Mouse (Mus musculus): ENCODE measurements around the gene Eya4. TPM values are rescaled to one million over a fixed set of nuclear protein-coding genes. Genes with fewer than 3 reads are reported as not detected.
A peak's percentile ranks its signal among the peaks of the same experiment; 100 is the strongest.

Eya4 gene
- polyA plus RNA-seq, 1 experiment from 2014 or later: 1.7 TPM

GRCm38 (mm10) chr10:23252180-23252579, 98.4 kb downstream of the Eya4 start:
- Histone ChIP-seq H3K4me1 (ENCODE audit: control insufficient read depth, insufficient read depth, low read length) (no peaks in the 10 kb centered on the region), H3K36me3 (ENCODE audit: control insufficient read depth, insufficient read depth, low read length) (no peaks in the 10 kb centered on the region), H3K27ac (ENCODE audit: low read depth, low read length) (no peak overlapping the region), H3K4me2 (no peak overlapping the region), H3K27me3 (ENCODE audit: control insufficient read depth, insufficient read depth, low read length) (no peaks in the 10 kb centered on the region), H3K4me3 (ENCODE audit: low read depth, low read length) (no peak overlapping the region), H3K9ac (ENCODE audit: low read length) (no peak overlapping the region), H3K9me3 (ENCODE audit: control insufficient read depth, low read length) (no peaks in the 10 kb centered on the region)
- DNase-seq (ENCODE audit: low spot score, missing footprints) (no peak), ATAC-seq (ENCODE audit: low FRiP score) (no peak)
- WGBS: 74% methylated on average over 4 of the region's 4 CpGs

GRCm38 (mm10) chr10:23246485-23246884, 104.1 kb downstream of the Eya4 start:
- Histone ChIP-seq H3K27ac (ENCODE audit: low read depth, low read length) (no peak overlapping the region), H3K4me1 (ENCODE audit: control insufficient read depth, insufficient read depth, low read length) (no peaks in the 10 kb centered on the region), H3K27me3 (ENCODE audit: control insufficient read depth, insufficient read depth, low read length) (no peaks in the 10 kb centered on the region), H3K4me3 (ENCODE audit: low read depth, low read length) (no peak overlapping the region), H3K4me2 (no peak overlapping the region), H3K9me3 (ENCODE audit: control insufficient read depth, low read length) (no peaks in the 10 kb centered on the region), H3K36me3 (ENCODE audit: control insufficient read depth, insufficient read depth, low read length) (no peaks in the 10 kb centered on the region), H3K9ac (ENCODE audit: low read length) (no peak overlapping the region)
- 82% methylated on average over 3 of the region's 3 CpGs for WGBS
- no peak for ATAC-seq (ENCODE audit: low FRiP score)
- DNase-seq (ENCODE audit: low spot score, missing footprints): no peak

GRCm38 (mm10) chr10:23236918-23237317, 113.7 kb downstream of the Eya4 start:
- ATAC-seq (ENCODE audit: low FRiP score) (no peak), DNase-seq (ENCODE audit: low spot score, missing footprints) (peak; percentile 67)
- no peaks in the 10 kb centered on the region for H3K9me3 ChIP-seq (ENCODE audit: control insufficient read depth, low read length)
- no peaks in the 10 kb centered on the region for H3K27me3 ChIP-seq (ENCODE audit: control insufficient read depth, insufficient read depth, low read length)
- no peaks in the 10 kb centered on the region for H3K36me3 ChIP-seq (ENCODE audit: control insufficient read depth, insufficient read depth, low read length)
- no peak overlapping the region for H3K4me3 ChIP-seq (ENCODE audit: low read depth, low read length)
- 75% methylated on average over 11 of the region's 11 CpGs for WGBS
- H3K4me1 ChIP-seq (ENCODE audit: control insufficient read depth, insufficient read depth, low read length): no peaks in the 10 kb centered on the region
- no peak overlapping the region for H3K27ac ChIP-seq (ENCODE audit: low read depth, low read length)
- H3K4me2 ChIP-seq: no peak overlapping the region
- no peak overlapping the region for H3K9ac ChIP-seq (ENCODE audit: low read length)

GRCm38 (mm10) chr10:23235405-23235804, 115.2 kb downstream of the Eya4 start:
- Histone ChIP-seq H3K9me3 (ENCODE audit: control insufficient read depth, low read length) (no peaks in the 10 kb centered on the region), H3K27me3 (ENCODE audit: control insufficient read depth, insufficient read depth, low read length) (no peaks in the 10 kb centered on the region), H3K4me1 (ENCODE audit: control insufficient read depth, insufficient read depth, low read length) (no peaks in the 10 kb centered on the region), H3K4me2 (no peak overlapping the region), H3K36me3 (ENCODE audit: control insufficient read depth, insufficient read depth, low read length) (no peaks in the 10 kb centered on the region), H3K4me3 (ENCODE audit: low read depth, low read length) (no peak overlapping the region), H3K27ac (ENCODE audit: low read depth, low read length) (no peak overlapping the region), H3K9ac (ENCODE audit: low read length) (no peak overlapping the region)
- no peak for ATAC-seq (ENCODE audit: low FRiP score)
- 92% methylated on average over 4 of the region's 4 CpGs for WGBS
- no peak for DNase-seq (ENCODE audit: low spot score, missing footprints)

- DNase-seq (ENCODE audit: low spot score, missing footprints) (peak; percentile 69), ATAC-seq (ENCODE audit: low FRiP score) (no peak)
- Histone ChIP-seq H3K27me3 (ENCODE audit: control insufficient read depth, insufficient read depth, low read length) (no peaks in the 10 kb centered on the region), H3K4me2 (no peak overlapping the region), H3K9ac (ENCODE audit: low read length) (no peak overlapping the region), H3K36me3 (ENCODE audit: control insufficient read depth, insufficient read depth, low read length) (no peaks in the 10 kb centered on the region), H3K4me1 (ENCODE audit: control insufficient read depth, insufficient read depth, low read length) (no peaks in the 10 kb centered on the region), H3K9me3 (ENCODE audit: control insufficient read depth, low read length) (no peaks in the 10 kb centered on the region), H3K4me3 (ENCODE audit: low read depth, low read length) (no peak overlapping the region), H3K27ac (ENCODE audit: low read depth, low read length) (no peak overlapping the region)
- WGBS: 88% methylated on average over 6 of the region's 6 CpGs
Measured at GRCm38 (mm10) chr10:23233425-23233824, 117.2 kb downstream of the Eya4 start.

GRCm38 (mm10) chr10:23230863-23231262, 119.7 kb downstream of the Eya4 start:
- Histone ChIP-seq H3K4me3 (ENCODE audit: low read depth, low read length) (no peak overlapping the region), H3K4me2 (no peak overlapping the region), H3K27ac (ENCODE audit: low read depth, low read length) (no peak overlapping the region), H3K4me1 (ENCODE audit: control insufficient read depth, insufficient read depth, low read length) (no peaks in the 10 kb centered on the region), H3K27me3 (ENCODE audit: control insufficient read depth, insufficient read depth, low read length) (no peaks in the 10 kb centered on the region), H3K9ac (ENCODE audit: low read length) (no peak overlapping the region), H3K9me3 (ENCODE audit: control insufficient read depth, low read length) (no peaks in the 10 kb centered on the region), H3K36me3 (ENCODE audit: control insufficient read depth, insufficient read depth, low read length) (no peaks in the 10 kb centered on the region)
- DNase-seq (ENCODE audit: low spot score, missing footprints) (no peak), ATAC-seq (ENCODE audit: low FRiP score) (no peak)
- WGBS: 84% methylated on average over 5 of the region's 5 CpGs

- DNase-seq (ENCODE audit: low spot score, missing footprints) (peak; percentile 23), ATAC-seq (ENCODE audit: low FRiP score) (no peak)
- no peak overlapping the region for H3K4me2 ChIP-seq
- H3K4me3 ChIP-seq (ENCODE audit: low read depth, low read length): no peak overlapping the region
- H3K9me3 ChIP-seq (ENCODE audit: control insufficient read depth, low read length): no peaks in the 10 kb centered on the region
- no peaks in the 10 kb centered on the region for H3K27me3 ChIP-seq (ENCODE audit: control insufficient read depth, insufficient read depth, low read length)
- no peak overlapping the region for H3K9ac ChIP-seq (ENCODE audit: low read length)
- 91% methylated on average over 5 of the region's 5 CpGs for WGBS
- H3K27ac ChIP-seq (ENCODE audit: low read depth, low read length): no peak overlapping the region
- no peaks in the 10 kb centered on the region for H3K36me3 ChIP-seq (ENCODE audit: control insufficient read depth, insufficient read depth, low read length)
- peaks cover 4% of the 10 kb centered on the region; the same call in 1 of the 2 replicates for H3K4me1 ChIP-seq (ENCODE audit: control insufficient read depth, insufficient read depth, low read length)
Measured at GRCm38 (mm10) chr10:23223336-23223735, 127.2 kb downstream of the Eya4 start.

GRCm38 (mm10) chr10:23220432-23220831, 130.2 kb downstream of the Eya4 start:
- Histone ChIP-seq H3K9me3 (ENCODE audit: control insufficient read depth, low read length) (no peaks in the 10 kb centered on the region), H3K9ac (ENCODE audit: low read length) (no peak overlapping the region), H3K4me3 (ENCODE audit: low read depth, low read length) (no peak overlapping the region), H3K36me3 (ENCODE audit: control insufficient read depth, insufficient read depth, low read length) (no peaks in the 10 kb centered on the region), H3K27me3 (ENCODE audit: control insufficient read depth, insufficient read depth, low read length) (no peaks in the 10 kb centered on the region), H3K27ac (ENCODE audit: low read depth, low read length) (no peak overlapping the region), H3K4me1 (ENCODE audit: control insufficient read depth, insufficient read depth, low read length) (peaks cover 4% of the 10 kb centered on the region; the same call in 1 of the 2 replicates), H3K4me2 (no peak overlapping the region)
- DNase-seq (ENCODE audit: low spot score, missing footprints) (peak; percentile 86), ATAC-seq (ENCODE audit: low FRiP score) (peak; percentile 70)
- WGBS: 12% methylated on average over 3 of the region's 3 CpGs

GRCm38 (mm10) chr10:23216815-23217214, 133.8 kb downstream of the Eya4 start:
- H3K27me3 ChIP-seq (ENCODE audit: control insufficient read depth, insufficient read depth, low read length): no peaks in the 10 kb centered on the region
- no peak overlapping the region for H3K4me3 ChIP-seq (ENCODE audit: low read depth, low read length)
- DNase-seq (ENCODE audit: low spot score, missing footprints): no peak
- no peak overlapping the region for H3K9ac ChIP-seq (ENCODE audit: low read length)
- no peak overlapping the region for H3K4me2 ChIP-seq
- H3K36me3 ChIP-seq (ENCODE audit: control insufficient read depth, insufficient read depth, low read length): no peaks in the 10 kb centered on the region
- ATAC-seq (ENCODE audit: low FRiP score): no peak
- no peaks in the 10 kb centered on the region for H3K9me3 ChIP-seq (ENCODE audit: control insufficient read depth, low read length)
- peaks cover 4% of the 10 kb centered on the region; the same call in 1 of the 2 replicates for H3K4me1 ChIP-seq (ENCODE audit: control insufficient read depth, insufficient read depth, low read length)
- 68% methylated on average over 4 of the region's 4 CpGs for WGBS
- no peak overlapping the region for H3K27ac ChIP-seq (ENCODE audit: low read depth, low read length)

- no peak for DNase-seq (ENCODE audit: low spot score, missing footprints)
- no peak for ATAC-seq (ENCODE audit: low FRiP score)
Measured at GRCm38 (mm10) chr10:23211381-23211780, 139.2 kb downstream of the Eya4 start.

More at GRCm38 (mm10) chr10:23211381-23211780, 139.2 kb downstream of the Eya4 start:
- no peaks in the 10 kb centered on the region for H3K27me3 ChIP-seq (ENCODE audit: control insufficient read depth, insufficient read depth, low read length)
- WGBS: 81% methylated on average over 2 of the region's 2 CpGs
- H3K36me3 ChIP-seq (ENCODE audit: control insufficient read depth, insufficient read depth, low read length): no peaks in the 10 kb centered on the region
- H3K9ac ChIP-seq (ENCODE audit: low read length): no peak overlapping the region
- H3K4me1 ChIP-seq (ENCODE audit: control insufficient read depth, insufficient read depth, low read length): no peaks in the 10 kb centered on the region
- H3K9me3 ChIP-seq (ENCODE audit: control insufficient read depth, low read length): no peaks in the 10 kb centered on the region
- no peak overlapping the region for H3K4me3 ChIP-seq (ENCODE audit: low read depth, low read length)
- H3K27ac ChIP-seq (ENCODE audit: low read depth, low read length): no peak overlapping the region
- H3K4me2 ChIP-seq: no peak overlapping the region
